Mouse (Mus musculus) bone marrow, adult 2 months (tissue): Measurements from ENCODE around the gene Bsdc1.
"Not testable (repeated sequence)": the region's sequence is repeated elsewhere in the genome, so short reads cannot be mapped to it uniquely, and the experiment has no call there.

Experiments used
- CTCF ChIP-seq: fragments of 200-500 bp; IDR thresholded peaks from 2 replicates; pipeline ENCODE4 v1.5.1; 2011; ENCODE audit warnings: low read length, control low read depth; ENCODE audit not compliant: control insufficient read depth, insufficient read depth
- POLR2A ChIP-seq: fragments of 200-500 bp; IDR thresholded peaks from 2 replicates; pipeline ENCODE4 v1.6.1; 2011; ENCODE audit warnings: low read depth, mild to moderate bottlenecking, control low read depth, low read length, borderline replicate concordance; ENCODE audit not compliant: control insufficient read depth

GRCm38 (mm10) chr4:129457311-129457710 lies 4.1 kb upstream of the Bsdc1 start:
- not testable (repeated sequence) for TF ChIP-seq CTCF, POLR2A
